30 mouse cellular contexts compared by ENCODE assay signal in genomic region chr13:51352874-51353273, GRCm38 (mm10). TPM values are rescaled to one million over a fixed set of nuclear protein-coding genes. Genes with fewer than 3 reads are reported as not detected.
"Had no signal": no experiment of that assay in that cellular context is flagged by ENCODE, and none has a peak within 500 bp of the region (broad histone marks: within the 10 kb centered on the region; RNA-seq: fewer than 3 reads in every experiment).

No protein-coding gene starts in this region.

- H3K4me1 ChIP-seq: liver, embryonic 12.5 days; liver, embryonic 13.5 days; liver, embryonic 15.5 days; megakaryocyte, embryonic 14.5 days; midbrain, embryonic 13.5 days; midbrain, embryonic 15.5 days had no signal

- H3K27me3 ChIP-seq: limb, embryonic 12.5 days; limb, embryonic 13.5 days; limb, embryonic 15.5 days; liver, embryonic 12.5 days; liver, embryonic 13.5 days; liver, embryonic 15.5 days; lung, embryonic 15.5 days; megakaryocyte, embryonic 14.5 days; midbrain, embryonic 12.5 days; midbrain, embryonic 13.5 days; midbrain, embryonic 15.5 days had no signal

- H3K36me3 ChIP-seq: limb, embryonic 10.5 days; limb, embryonic 12.5 days; limb, embryonic 13.5 days; limb, embryonic 15.5 days; liver, embryonic 12.5 days; liver, embryonic 13.5 days; liver, embryonic 15.5 days; lung, embryonic 15.5 days; midbrain, embryonic 10.5 days; midbrain, embryonic 12.5 days; midbrain, embryonic 13.5 days; midbrain, embryonic 15.5 days had no signal

- H3K4me2 ChIP-seq: limb, embryonic 12.5 days; limb, embryonic 13.5 days; limb, embryonic 15.5 days; liver, embryonic 11.5 days; liver, embryonic 12.5 days; liver, embryonic 13.5 days; liver, embryonic 15.5 days; lung, embryonic 14.5 days; lung, embryonic 15.5 days; midbrain, embryonic 11.5 days; midbrain, embryonic 12.5 days; midbrain, embryonic 13.5 days; midbrain, embryonic 15.5 days had no signal

- H3K9me3 ChIP-seq: limb, embryonic 10.5 days; limb, embryonic 12.5 days; limb, embryonic 13.5 days; limb, embryonic 15.5 days; liver, embryonic 12.5 days; liver, embryonic 13.5 days; liver, embryonic 15.5 days; lung, embryonic 15.5 days; midbrain, embryonic 10.5 days; midbrain, embryonic 12.5 days; midbrain, embryonic 13.5 days; midbrain, embryonic 15.5 days had no signal

- DNase-seq: left cerebral cortex, postnatal 4 days; liver; liver, embryonic 13.5 days; liver, postnatal 0 days; lung, adult 18-20 months; lung, adult 2 months; lung, embryonic 14.5 days; lung, postnatal 10 days; lung, postnatal 14 days; lung, postnatal 36 days; lung, postnatal 4 days; midbrain, embryonic 14.5 days had no signal

- H3K4me3 ChIP-seq: limb, embryonic 10.5 days; limb, embryonic 12.5 days; limb, embryonic 13.5 days; limb, embryonic 15.5 days; liver, embryonic 12.5 days; liver, embryonic 13.5 days; liver, embryonic 15.5 days; lung, embryonic 15.5 days; megakaryocyte, embryonic 14.5 days; midbrain, embryonic 10.5 days; midbrain, embryonic 12.5 days; midbrain, embryonic 13.5 days; midbrain, embryonic 15.5 days; myocyte had no signal

- H3K27ac ChIP-seq: limb, embryonic 10.5 days; limb, embryonic 12.5 days; limb, embryonic 13.5 days; limb, embryonic 15.5 days; liver, embryonic 12.5 days; liver, embryonic 13.5 days; liver, embryonic 14.5 days; liver, embryonic 15.5 days; lung, embryonic 15.5 days; macrophage; midbrain, embryonic 10.5 days; midbrain, embryonic 12.5 days; midbrain, embryonic 13.5 days; midbrain, embryonic 15.5 days had no signal

- H3K9ac ChIP-seq: limb, embryonic 12.5 days; limb, embryonic 13.5 days; limb, embryonic 15.5 days; liver, embryonic 12.5 days; liver, embryonic 13.5 days; liver, embryonic 14.5 days; liver, embryonic 15.5 days; liver, postnatal 0 days; lung, embryonic 14.5 days; lung, embryonic 15.5 days; midbrain, embryonic 12.5 days; midbrain, embryonic 13.5 days; midbrain, embryonic 15.5 days had no signal

RNA-seq across cellular contexts. Expression of gene S1pr3, which starts 55.6 kb away (rescaled TPM):
- total RNA-seq: monocyte, adult 5-6 weeks had no signal
- polyA plus RNA-seq: macrophage had no signal
